Mouse (Mus musculus): ENCODE results near the gene Rtn4. TPM values are rescaled to one million over a fixed set of nuclear protein-coding genes. Genes with fewer than 3 reads are reported as not detected.

Gene Rtn4
- total RNA-seq, 2 experiments from 2014 or later, result 61.2 to 64.1 TPM

Other genes starting within 250 kb of the Rtn4 start
- gene Prorsd1, start 177.9 kb upstream of the Rtn4 start, total RNA-seq (2015), result 45.7 and 50.9 TPM in 2 replicates
- 49.4 and 61.1 TPM in 2 replicates for gene Prorsd1, start 177.9 kb upstream of the Rtn4 start, total RNA-seq (2017)
- gene Mtif2, start 166.5 kb upstream of the Rtn4 start, total RNA-seq (2015), result 20.1 and 30.0 TPM in 2 replicates
- 64.9 and 80.4 TPM in 2 replicates for gene Mtif2, start 166.5 kb upstream of the Rtn4 start, total RNA-seq (2017)
- 0.10 and 0.73 TPM in 2 replicates for gene Clhc1, start 145.0 kb upstream of the Rtn4 start, total RNA-seq (2015)
- gene Clhc1, start 145.0 kb upstream of the Rtn4 start, total RNA-seq (2017), result 0.12 and 0.47 TPM in 2 replicates
- gene Rps27a, start 144.8 kb upstream of the Rtn4 start, total RNA-seq (2015), result 2,267 and 2,302 TPM in 2 replicates
- gene Rps27a, start 144.8 kb upstream of the Rtn4 start, total RNA-seq (2017), result 1,089 and 1,288 TPM in 2 replicates
- gene 4931440F15Rik, start 132.7 kb downstream of the Rtn4 start, total RNA-seq (2015), result not detected in 2 replicates
- gene 4931440F15Rik, start 132.7 kb downstream of the Rtn4 start, total RNA-seq (2017), result not detected in 2 replicates

All from megakaryocyte progenitor cell, adult 5-6 weeks (primary cell).